Mouse (Mus musculus): Measurements from ENCODE around the gene Slc1a2.

DNA sequence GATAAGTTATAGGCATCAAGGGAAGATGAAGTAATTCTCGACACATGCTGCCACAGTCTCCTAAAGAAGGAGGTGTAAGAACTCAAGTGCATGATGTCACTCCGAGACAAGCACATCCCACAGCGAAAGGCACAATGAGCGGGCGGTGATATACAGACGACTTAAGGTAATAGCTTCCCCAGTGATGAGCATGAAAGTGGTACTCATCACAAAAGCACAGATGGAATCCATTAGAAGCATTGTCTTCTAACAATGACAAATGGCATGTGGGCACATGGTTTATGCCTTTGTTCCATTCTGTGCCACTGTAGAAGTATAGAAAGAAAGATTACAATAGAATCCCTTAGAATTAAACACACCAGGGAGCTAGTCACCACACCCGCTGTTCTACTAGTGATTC is 179.7 kb downstream of the Slc1a2 start:
- TF ChIP-seq CTCF (IDR thresholded peaks at IDR 0.05) = no peak
- no peak for TF ChIP-seq EP300 (IDR thresholded peaks at IDR 0.05; ENCODE audit: insufficient read depth, low read depth, low read length)
- no peak for TF ChIP-seq POLR2A (IDR thresholded peaks at IDR 0.05; ENCODE audit: insufficient read depth, low read depth, low read length)

All from heart, adult 2 months (tissue).